Mouse (Mus musculus) ES-Bruce4 (cell line): ENCODE data around the gene Efcab11. TPM values are rescaled to one million over a fixed set of nuclear protein-coding genes. Genes with fewer than 3 reads are reported as not detected.

Experiments
- H3K27ac ChIP-seq: 2 replicates; pipeline ENCODE4 v1.5.1; 2012; ENCODE audit warnings: low read length, inconsistent platforms; ENCODE audit not compliant: insufficient read depth
- H3K27me3 ChIP-seq: 2 replicates; pipeline ENCODE4 v1.6.1; 2012; ENCODE audit warnings: mild to moderate bottlenecking, low read length, inconsistent platforms; ENCODE audit not compliant: control insufficient read depth, poor library complexity, insufficient read depth, severe bottlenecking
- H3K36me3 ChIP-seq: 2 replicates; pipeline ENCODE4 v1.6.1; 2012; ENCODE audit warnings: inconsistent platforms, mild to moderate bottlenecking, low read length, moderate library complexity; ENCODE audit not compliant: control insufficient read depth, poor library complexity, insufficient read depth, severe bottlenecking
- H3K4me1 ChIP-seq: one replicate; pipeline ENCODE4 v1.8.1; 2011; ENCODE audit warnings: low read length; ENCODE audit not compliant: control insufficient read depth, insufficient read depth
- H3K4me3 ChIP-seq: 2 replicates; pipeline ENCODE4 v1.5.1; 2011; ENCODE audit warnings: low read depth, mild to moderate bottlenecking, low read length
- H3K9ac ChIP-seq: 2 replicates; pipeline ENCODE4 v1.6.1; 2012; ENCODE audit warnings: low read depth, mild to moderate bottlenecking, inconsistent platforms; ENCODE audit not compliant: poor library complexity, severe bottlenecking
- H3K9me3 ChIP-seq: replicated peaks from 2 replicates; pipeline ENCODE4 v1.6.1; 2012; ENCODE audit warnings: mild to moderate bottlenecking, low read length, inconsistent platforms; ENCODE audit not compliant: control insufficient read depth, poor library complexity, insufficient read depth, severe bottlenecking
- CTCF ChIP-seq: IDR thresholded peaks from one replicate; pipeline ENCODE4 v1.8.1; 2011; ENCODE audit warnings: low read depth, low read length
- EP300 ChIP-seq: IDR thresholded peaks from 2 replicates; pipeline ENCODE4 v1.6.1; 2011; ENCODE audit warnings: low read depth, low read length; ENCODE audit not compliant: insufficient read depth
- POLR2A ChIP-seq: IDR thresholded peaks from one replicate; pipeline ENCODE4 v1.8.1; 2011; ENCODE audit warnings: low read length; ENCODE audit not compliant: insufficient read depth
- polyA plus RNA-seq: library from polyadenylated mRNA; stranded (reverse); fragments of >200 nt; gene quantifications from 2 replicates; pipeline ENCODE4 v1.2.4, GENCODE M21; 2011; ENCODE audit warnings: low read depth; ENCODE audit not compliant: missing spikeins, insufficient read depth, insufficient read length

Efcab11 gene
- 8.4 and 12.2 TPM in 2 replicates for polyA plus RNA-seq

- peak within 1 kb of the TSS; percentile 92 for H3K4me3 ChIP-seq
- peaks cover 2% of the 10 kb centered on the region for H3K4me1 ChIP-seq
- no peaks in the 10 kb centered on the region for H3K27me3 ChIP-seq
- H3K36me3 ChIP-seq = no peaks in the 10 kb centered on the region
- H3K9ac ChIP-seq = peak within 1 kb of the TSS; percentile 88
- no peaks in the 10 kb centered on the region; the same call in 1 of the 2 replicates for H3K9me3 ChIP-seq
- H3K27ac ChIP-seq = peak within 1 kb of the TSS; percentile 97
- TF ChIP-seq POLR2A (no peak), CTCF (no peak), EP300 (no peak)
Observed at GRCm38 (mm10) chr12:99884269-99885261, at the start of gene Efcab11, which contains the start of gene Tdp1. TSS of gene Efcab11 (minus strand) at chr12:99884439. TSS of gene Tdp1 (plus strand) at chr12:99884517.

- H3K4me3 ChIP-seq = no peak overlapping the region
- H3K4me1 ChIP-seq = no peaks in the 10 kb centered on the region
- no peak for TF ChIP-seq EP300
- no peak for TF ChIP-seq CTCF
- no peak for TF ChIP-seq POLR2A
- no peaks in the 10 kb centered on the region; the same call in 1 of the 2 replicates for H3K36me3 ChIP-seq
- no peaks in the 10 kb centered on the region for H3K9me3 ChIP-seq
- H3K27me3 ChIP-seq = no peaks in the 10 kb centered on the region
- no peak overlapping the region for H3K27ac ChIP-seq
- H3K9ac ChIP-seq = no peak overlapping the region
Observed at GRCm38 (mm10) chr12:99933630-99934029, 49.4 kb upstream of the Efcab11 start.

DNA sequence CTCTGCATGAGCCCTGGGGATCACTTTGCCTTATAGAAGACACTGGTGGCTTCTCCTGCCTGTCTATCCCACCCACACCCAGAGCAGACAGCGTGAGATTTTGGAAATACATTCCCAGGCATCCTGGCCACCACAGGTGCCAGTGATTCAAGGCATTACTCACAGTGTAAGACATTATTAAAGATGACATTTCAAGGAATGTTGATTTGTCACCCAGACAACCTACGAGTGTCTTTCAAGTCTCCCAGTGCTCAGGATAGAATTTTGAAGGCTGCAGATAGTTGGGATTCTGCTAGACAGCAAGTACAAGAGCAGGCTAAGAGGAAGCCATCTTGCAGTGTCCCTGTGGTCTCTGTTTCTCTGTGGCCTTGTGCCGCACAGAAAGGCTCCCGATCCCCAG is 48.0 kb upstream of the Efcab11 start:
- H3K4me3 ChIP-seq = no peak overlapping the region
- H3K9me3 ChIP-seq = no peaks in the 10 kb centered on the region
- no peaks in the 10 kb centered on the region for H3K27me3 ChIP-seq
- no peak overlapping the region for H3K9ac ChIP-seq
- H3K36me3 ChIP-seq = no peaks in the 10 kb centered on the region; the same call in 1 of the 2 replicates
- no peaks in the 10 kb centered on the region for H3K4me1 ChIP-seq
- H3K27ac ChIP-seq = no peak overlapping the region
- TF ChIP-seq EP300 (no peak), POLR2A (no peak), CTCF (no peak)

- TF ChIP-seq EP300 = no peak
- TF ChIP-seq CTCF = no peak
- TF ChIP-seq POLR2A = no peak
- Histone ChIP-seq H3K27ac (no peak overlapping the region), H3K4me1 (no peaks in the 10 kb centered on the region), H3K27me3 (no peaks in the 10 kb centered on the region), H3K9me3 (no peaks in the 10 kb centered on the region), H3K9ac (no peak overlapping the region), H3K4me3 (no peak overlapping the region), H3K36me3 (no peaks in the 10 kb centered on the region; the same call in 1 of the 2 replicates)
Observed at GRCm38 (mm10) chr12:99929160-99929559, 44.9 kb upstream of the Efcab11 start.

DNA sequence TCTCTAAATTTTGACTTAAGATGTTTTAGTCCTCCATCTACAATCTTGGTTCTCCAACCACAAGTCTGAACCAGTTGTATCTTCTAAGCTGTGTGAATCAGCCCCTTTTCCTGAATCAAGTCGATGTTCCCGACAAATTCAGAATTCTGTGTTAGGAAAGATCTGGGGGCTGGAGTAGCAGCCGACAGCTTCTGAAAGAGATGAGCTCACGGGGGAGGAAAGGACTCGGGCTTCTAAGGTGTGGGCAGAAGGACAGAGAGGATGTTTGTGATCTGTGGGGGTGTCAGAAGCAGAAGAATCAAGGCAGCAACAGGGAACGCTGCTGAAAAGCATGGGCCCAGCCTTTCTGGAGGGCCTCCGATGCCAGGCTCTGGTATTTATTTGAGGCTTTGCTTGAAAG is 44.1 kb upstream of the Efcab11 start:
- Histone ChIP-seq H3K9ac (no peak overlapping the region), H3K4me3 (no peak overlapping the region), H3K27me3 (no peaks in the 10 kb centered on the region), H3K36me3 (no peaks in the 10 kb centered on the region; the same call in 1 of the 2 replicates), H3K4me1 (no peaks in the 10 kb centered on the region), H3K27ac (no peak overlapping the region), H3K9me3 (no peaks in the 10 kb centered on the region)
- TF ChIP-seq EP300 (no peak), CTCF (no peak), POLR2A (no peak)

- no peaks in the 10 kb centered on the region for H3K4me1 ChIP-seq
- no peak overlapping the region for H3K27ac ChIP-seq
- no peak overlapping the region for H3K9ac ChIP-seq
- peaks cover 3% of the 10 kb centered on the region; the same call in 1 of the 2 replicates for H3K36me3 ChIP-seq
- H3K4me3 ChIP-seq = no peak overlapping the region
- H3K9me3 ChIP-seq = no peaks in the 10 kb centered on the region
- H3K27me3 ChIP-seq = no peaks in the 10 kb centered on the region
- TF ChIP-seq CTCF (no peak), EP300 (no peak), POLR2A (no peak)
Observed at GRCm38 (mm10) chr12:99923703-99924102, 39.5 kb upstream of the Efcab11 start.
